Mouse (Mus musculus) embryonic facial prominence, embryonic 11.5 days (tissue): ENCODE measurements around the gene Pus7l. TPM values are rescaled to one million over a fixed set of nuclear protein-coding genes. Genes with fewer than 3 reads are reported as not detected.

Experiments used
- ATAC-seq: fragments of 200-750 bp; cut with Nextera tagmentation; replicated peaks from 2 replicates; pipeline ENCODE4 v1.8.0; 2017; ENCODE audit warnings: low read depth; ENCODE audit not compliant: insufficient number of reproducible peaks, low FRiP score, low TSS enrichment
- DNase-seq: peaks from one replicate; pipeline ENCODE4 v3.0.0-alpha.2; 2015; ENCODE audit warnings: low spot score
- H3K27ac ChIP-seq: fragments of 300-500 bp; sonication (generic); replicated peaks from 2 replicates; pipeline ENCODE4 v1.5.1; 2014; ENCODE audit warnings: mild to moderate bottlenecking, low read depth, low read length, control low read depth
- H3K27me3 ChIP-seq: fragments of 300-500 bp; sonication (generic); 2 replicates; pipeline ENCODE4 v1.6.1; 2014; ENCODE audit warnings: mild to moderate bottlenecking, low read length, moderate library complexity, mixed read lengths; ENCODE audit not compliant: control insufficient read depth, insufficient read depth
- H3K36me3 ChIP-seq: fragments of 300-500 bp; sonication (generic); replicated peaks from 2 replicates; pipeline ENCODE4 v1.6.1; 2014; ENCODE audit warnings: low read depth, mild to moderate bottlenecking, low read length, moderate library complexity, mixed read lengths; ENCODE audit not compliant: control insufficient read depth, insufficient read depth
- H3K4me1 ChIP-seq: fragments of 300-500 bp; sonication (generic); 2 replicates; pipeline ENCODE4 v1.6.1; 2014; ENCODE audit warnings: low read length, mixed read lengths; ENCODE audit not compliant: control insufficient read depth, insufficient read depth
- H3K4me2 ChIP-seq: fragments of 300-500 bp; sonication (generic); 2 replicates; pipeline ENCODE4 v1.6.1; 2014; ENCODE audit warnings: low read depth, mild to moderate bottlenecking, control low read depth, low read length, moderate library complexity
- H3K4me3 ChIP-seq: fragments of 300-500 bp; sonication (generic); 2 replicates; pipeline ENCODE4 v1.5.1; 2014; ENCODE audit warnings: low read depth, low read length, control low read depth
- H3K9ac ChIP-seq: fragments of 300-500 bp; sonication (generic); replicated peaks from 2 replicates; pipeline ENCODE4 v1.6.1; 2014; ENCODE audit warnings: mild to moderate bottlenecking, control low read depth, low read length
- H3K9me3 ChIP-seq: fragments of 300-500 bp; sonication (generic); replicated peaks from 2 replicates; pipeline ENCODE4 v1.6.1; 2016; ENCODE audit warnings: mild to moderate bottlenecking, low read length, inconsistent platforms, mixed read lengths; ENCODE audit not compliant: control insufficient read depth
- WGBS: fragments of 180-500 bp; shearing (Covaris S2); extraction: QIAGEN DNeasy Blood & Tissue Kit; methylation state at CpG from one replicate; pipeline ENCODE4 v1.1.7; 2014; 5-methylcytosine and 5-hydroxymethylcytosine counted together
- polyA plus RNA-seq: library from polyadenylated mRNA; unstranded; fragments of >200 nt; fragmentation: Nextera tagmentation; extraction: Ambion mirVana; gene quantifications from 2 replicates; pipeline ENCODE4 v1.2.1, GENCODE M21; 2014

Pus7l gene
- 11.5 and 12.0 TPM in 2 replicates for polyA plus RNA-seq

DNA sequence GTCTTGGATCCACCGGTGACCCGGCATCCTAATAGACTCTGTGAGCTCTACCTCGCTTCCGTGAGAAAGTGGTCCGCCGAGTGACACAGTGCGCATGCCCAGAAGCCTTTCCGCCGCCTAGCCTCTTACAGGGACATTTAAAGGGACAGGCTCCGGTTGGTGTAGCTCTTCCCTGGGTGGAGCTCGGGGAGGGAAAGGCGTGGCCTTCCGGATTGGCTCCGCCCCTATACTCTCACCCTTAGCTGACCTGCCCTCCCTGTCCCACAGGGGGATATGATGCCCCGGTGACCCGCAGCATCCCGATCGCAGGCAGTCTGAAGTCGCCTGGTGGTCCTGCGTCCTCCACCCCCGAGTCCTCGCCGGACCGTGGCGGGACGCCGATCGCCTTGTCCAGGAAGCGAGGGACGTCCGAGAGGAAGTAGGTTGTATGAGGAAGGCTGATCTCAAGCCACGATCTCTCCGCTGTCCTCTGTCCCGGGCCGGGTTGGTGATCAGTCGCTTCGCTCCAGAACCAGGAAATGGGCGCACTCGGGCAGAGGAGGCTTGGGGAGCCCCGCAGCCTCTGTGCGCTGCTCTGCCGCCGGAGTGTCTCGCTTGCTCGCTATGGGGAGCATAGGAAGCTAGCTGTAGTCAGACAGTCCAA, at the start of gene Pus7l, which contains the start of gene Irak4:
Gene Pus7l, minus strand, starts transcription at position 139 of the 643 bp plus-strand sequence.
Gene Irak4, plus strand, starts transcription at position 235 of the 643 bp plus-strand sequence.
- 0 out of 2 replicates have a peak within 1 kb of the TSS, but pooled peaks have one; percentile 4 for H3K27ac ChIP-seq
- no peaks in the 10 kb centered on the region for H3K9me3 ChIP-seq

DNA sequence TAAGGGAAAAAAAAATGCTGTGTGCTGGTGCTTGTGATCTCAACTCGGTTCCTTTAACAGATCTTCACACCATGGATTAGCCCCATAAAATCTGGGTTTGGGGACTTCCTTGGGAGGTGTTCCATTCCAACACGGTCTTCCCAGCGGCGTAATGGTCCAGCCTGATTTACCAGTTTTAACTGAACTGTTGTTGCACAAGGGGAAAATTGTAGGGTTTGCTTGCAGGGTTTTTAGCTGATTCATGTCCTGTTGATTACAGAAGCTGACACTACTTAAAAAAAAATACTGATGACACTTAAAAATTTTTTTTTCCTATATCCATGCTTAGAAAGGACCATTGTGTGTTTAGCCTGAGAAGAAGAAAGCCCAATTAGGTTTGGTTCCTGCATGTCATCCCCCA, 48.0 kb upstream of the Pus7l start:
- no peak for ATAC-seq
- H3K4me1 ChIP-seq = no peaks in the 10 kb centered on the region
- no peaks in the 10 kb centered on the region for H3K27me3 ChIP-seq
- H3K36me3 ChIP-seq = no peaks in the 10 kb centered on the region
- no peak overlapping the region for H3K4me3 ChIP-seq
- H3K4me2 ChIP-seq = no peak overlapping the region
- H3K9me3 ChIP-seq = no peaks in the 10 kb centered on the region
- no peak for DNase-seq
- H3K9ac ChIP-seq = no peak overlapping the region
- no peak overlapping the region for H3K27ac ChIP-seq
- 82% methylated on average over 4 of the region's 4 CpGs for WGBS

More for the DNA sequence above, at the start of gene Pus7l, which contains the start of gene Irak4:
- WGBS = under 1% methylated on average over 45 of the region's 45 CpGs
- H3K4me3 ChIP-seq = peak within 1 kb of the TSS; percentile 76
- no peaks in the 10 kb centered on the region for H3K27me3 ChIP-seq
- no peaks in the 10 kb centered on the region for H3K4me1 ChIP-seq
- DNase-seq = peak; percentile 95
- H3K4me2 ChIP-seq = peak within 1 kb of the TSS; percentile 69
- peak within 1 kb of the TSS; percentile 73 for H3K9ac ChIP-seq
- ATAC-seq = peak; percentile 98
- no peaks in the 10 kb centered on the region for H3K36me3 ChIP-seq

DNA sequence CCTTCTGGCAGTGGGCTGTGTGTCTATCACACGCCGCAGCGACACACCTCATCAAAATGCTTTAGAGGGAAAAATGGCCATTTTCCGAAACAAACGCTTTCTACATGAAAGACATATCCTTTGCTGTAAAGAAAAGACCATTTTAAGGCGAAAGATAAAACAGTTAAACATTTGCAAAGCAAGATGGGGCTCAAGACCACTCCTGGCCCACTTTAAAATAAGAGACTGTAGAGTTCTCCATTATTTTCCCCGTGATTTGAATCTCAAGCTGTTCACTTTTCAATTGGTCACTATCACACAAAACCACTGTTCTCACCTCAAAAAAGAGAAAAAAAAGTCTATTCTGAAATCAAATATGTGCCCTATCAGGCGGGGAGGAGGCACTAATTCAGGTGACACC, 46.7 kb upstream of the Pus7l start:
- Histone ChIP-seq H3K9me3 (no peaks in the 10 kb centered on the region), H3K36me3 (no peaks in the 10 kb centered on the region), H3K4me2 (peak overlapping the region; percentile 24; the same call in 1 of the 2 replicates), H3K4me3 (peak overlapping the region; percentile 83), H3K4me1 (no peaks in the 10 kb centered on the region), H3K27me3 (no peaks in the 10 kb centered on the region), H3K27ac (no peak overlapping the region), H3K9ac (no peak overlapping the region)
- peak; percentile 10 for DNase-seq
- WGBS = 13% methylated on average over 8 of the region's 8 CpGs
- ATAC-seq = no peak

DNA sequence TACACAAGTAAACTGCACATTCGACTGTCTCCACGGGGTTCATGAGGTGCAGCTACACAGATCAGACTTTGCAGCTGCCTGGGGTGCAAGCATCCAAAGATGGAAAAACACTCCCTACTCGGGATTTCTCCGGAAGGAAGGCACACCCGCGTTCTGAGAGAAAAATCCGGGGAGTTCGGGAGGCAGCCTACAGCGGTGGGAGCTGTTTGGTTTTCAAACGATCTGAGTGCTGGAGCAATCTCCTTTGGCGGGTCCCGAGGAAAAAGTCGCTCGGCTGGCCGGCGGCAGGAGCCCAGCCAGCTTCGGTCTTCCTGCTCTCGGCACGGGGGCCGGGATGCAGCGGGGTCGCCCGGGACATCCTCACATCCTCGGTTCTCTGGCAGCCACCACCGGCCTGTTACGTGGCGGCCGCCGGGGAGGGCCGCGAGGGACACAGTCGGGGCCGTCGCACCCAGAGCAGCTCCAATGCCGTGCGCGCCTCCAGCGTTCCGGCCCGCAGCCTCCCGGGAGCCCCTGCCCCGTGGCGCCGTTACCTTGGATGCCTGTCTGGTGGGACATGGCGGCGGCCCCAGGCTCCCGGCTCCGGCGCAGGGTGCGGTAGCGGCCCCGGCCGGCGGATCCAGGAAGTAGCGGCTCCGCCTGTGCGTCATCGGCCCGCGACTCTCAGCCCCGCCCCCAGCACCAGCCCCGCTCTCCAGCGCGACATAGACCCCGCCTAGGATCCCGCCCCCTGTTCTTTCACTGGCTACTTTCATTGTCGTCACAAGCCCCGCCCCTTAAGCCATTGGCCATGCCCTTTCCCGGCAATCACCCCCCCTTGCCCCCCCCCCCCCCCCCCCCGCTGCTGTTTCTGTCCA, 46.1 kb upstream of the Pus7l start, which contains the start of gene Twf1:
Gene Twf1, minus strand, starts transcription at position 671 of the 857 bp plus-strand sequence.
- peak within 1 kb of the TSS; percentile 89 for H3K9ac ChIP-seq

DNA sequence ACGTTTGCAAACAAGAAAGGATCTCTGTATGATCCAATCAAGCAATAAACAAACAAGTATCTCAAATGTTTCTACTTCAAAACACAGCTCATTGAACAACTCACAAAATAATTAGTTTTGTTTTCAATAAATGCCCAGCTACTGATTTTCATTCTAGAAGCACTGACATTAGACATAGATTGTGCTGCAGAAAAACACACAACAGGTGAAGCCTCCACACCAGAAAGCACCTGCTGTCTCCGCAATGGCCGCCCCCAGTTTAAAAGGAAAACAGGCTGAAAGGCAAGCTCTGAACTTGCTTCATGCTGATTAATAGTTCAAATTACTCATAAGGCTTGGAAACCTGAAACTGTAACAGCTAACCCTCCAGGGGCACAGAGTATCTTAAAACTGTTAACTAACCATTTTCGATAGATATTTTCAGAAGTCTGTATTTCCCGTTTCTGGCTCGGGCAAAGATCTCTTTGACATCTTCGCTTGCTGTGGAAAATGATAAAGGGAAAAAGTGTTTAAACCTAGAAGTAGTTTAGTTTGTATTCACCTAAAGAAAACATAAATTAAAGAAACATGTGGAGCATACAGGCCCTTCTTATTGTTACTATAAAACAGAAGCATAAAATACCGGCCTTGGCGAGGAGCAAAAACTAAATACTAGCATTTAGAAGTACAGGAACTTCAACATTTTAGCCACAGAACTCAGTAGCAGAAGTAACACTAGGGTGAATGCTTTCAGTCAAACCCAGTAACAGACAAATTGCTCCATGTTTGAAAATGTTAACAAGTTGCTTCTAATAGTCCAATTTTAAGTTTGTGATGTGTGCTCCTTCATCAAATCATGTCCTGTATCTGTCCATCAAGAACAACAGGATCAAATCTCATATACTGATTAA, 44.7 kb upstream of the Pus7l start:
- no peak overlapping the region for H3K4me3 ChIP-seq
- H3K4me1 ChIP-seq = no peaks in the 10 kb centered on the region
- peaks cover 6% of the 10 kb centered on the region for H3K36me3 ChIP-seq
- ATAC-seq = no peak
- no peak overlapping the region for H3K9ac ChIP-seq
- no peaks in the 10 kb centered on the region for H3K9me3 ChIP-seq
- WGBS = 83% methylated on average over 9 of the region's 9 CpGs
- H3K27ac ChIP-seq = no peak overlapping the region
- no peak overlapping the region for H3K4me2 ChIP-seq
- no peak for DNase-seq
- no peaks in the 10 kb centered on the region for H3K27me3 ChIP-seq

More for the DNA sequence above, 46.1 kb upstream of the Pus7l start, which contains the start of gene Twf1:
- Histone ChIP-seq H3K4me1 (no peaks in the 10 kb centered on the region), H3K4me3 (peak within 1 kb of the TSS; percentile 83), H3K27ac (no peak within 1 kb of the TSS), H3K27me3 (no peaks in the 10 kb centered on the region), H3K4me2 (peak within 1 kb of the TSS; percentile 47), H3K36me3 (no peaks in the 10 kb centered on the region), H3K9me3 (no peaks in the 10 kb centered on the region)
- ATAC-seq = peak; percentile 99
- under 1% methylated on average over 64 of the region's 70 CpGs for WGBS
- DNase-seq = peak; percentile 98

DNA sequence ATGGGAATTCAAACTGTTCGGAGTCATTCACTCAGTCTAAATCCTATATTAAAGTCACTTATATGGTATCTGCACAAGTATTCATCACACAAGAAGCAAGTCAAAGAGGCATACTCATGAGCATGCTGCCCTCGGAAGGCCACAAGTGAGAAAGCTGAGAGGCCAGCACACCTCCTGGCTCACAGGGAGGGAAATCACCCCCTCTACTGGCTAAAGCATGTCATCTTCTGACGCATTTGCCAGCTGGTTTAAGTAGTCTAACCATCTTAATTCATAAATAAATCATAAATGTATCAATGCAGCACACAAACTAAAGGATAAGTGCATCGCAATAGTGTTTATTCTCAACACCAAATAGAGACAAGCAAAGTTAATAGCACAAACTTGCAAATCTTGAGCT, 41.4 kb upstream of the Pus7l start:
- DNase-seq (no peak), ATAC-seq (no peak)
- peaks cover 11% of the 10 kb centered on the region for H3K36me3 ChIP-seq
- H3K4me1 ChIP-seq = no peaks in the 10 kb centered on the region
- no peak overlapping the region for H3K9ac ChIP-seq
- H3K27ac ChIP-seq = no peak overlapping the region
- no peak overlapping the region for H3K4me2 ChIP-seq
- no peaks in the 10 kb centered on the region for H3K27me3 ChIP-seq
- H3K9me3 ChIP-seq = no peaks in the 10 kb centered on the region
- 82% methylated on average over 4 of the region's 4 CpGs for WGBS
- H3K4me3 ChIP-seq = no peak overlapping the region

DNA sequence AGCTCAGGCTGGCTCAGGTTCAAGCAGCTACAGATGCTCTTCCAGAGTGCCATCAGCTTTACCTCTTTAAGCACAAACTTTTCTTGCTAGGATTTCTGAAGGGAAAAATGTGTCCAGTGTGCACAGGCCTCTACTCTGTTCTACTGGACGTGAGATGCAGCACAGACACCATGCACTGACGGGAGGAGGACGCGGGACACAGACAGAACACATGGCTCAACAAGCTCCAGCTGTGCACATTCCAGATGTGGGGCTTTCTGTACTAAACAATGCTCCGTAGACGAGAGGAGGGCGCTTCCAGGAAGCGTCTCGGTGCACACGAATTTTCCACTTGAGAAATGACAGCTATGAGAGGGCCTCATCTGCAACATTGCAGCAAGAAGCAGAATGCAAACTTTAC, 39.8 kb upstream of the Pus7l start:
- ATAC-seq = no peak
- WGBS = 92% methylated on average over 10 of the region's 10 CpGs

More for the DNA sequence above, 39.8 kb upstream of the Pus7l start:
- no peaks in the 10 kb centered on the region for H3K27me3 ChIP-seq
- no peaks in the 10 kb centered on the region for H3K4me1 ChIP-seq
- H3K4me3 ChIP-seq = no peak overlapping the region
- H3K4me2 ChIP-seq = no peak overlapping the region
- H3K9ac ChIP-seq = no peak overlapping the region
- H3K27ac ChIP-seq = no peak overlapping the region
- no peaks in the 10 kb centered on the region for H3K9me3 ChIP-seq
- no peak for DNase-seq
- peaks cover 11% of the 10 kb centered on the region for H3K36me3 ChIP-seq
